Mouse (Mus musculus) CD4-positive, CD25-positive, alpha-beta regulatory T cell, adult 2 months (primary cell): ENCODE data around the gene Trex2.
A peak's percentile ranks its signal among the peaks of the same experiment; 100 is the strongest.

Source experiments
- DNase-seq: peaks from one replicate; pipeline ENCODE4 v3.0.0-alpha.2; 2012; ENCODE audit warnings: low read depth, low spot score

The Trex2 gene

DNA sequence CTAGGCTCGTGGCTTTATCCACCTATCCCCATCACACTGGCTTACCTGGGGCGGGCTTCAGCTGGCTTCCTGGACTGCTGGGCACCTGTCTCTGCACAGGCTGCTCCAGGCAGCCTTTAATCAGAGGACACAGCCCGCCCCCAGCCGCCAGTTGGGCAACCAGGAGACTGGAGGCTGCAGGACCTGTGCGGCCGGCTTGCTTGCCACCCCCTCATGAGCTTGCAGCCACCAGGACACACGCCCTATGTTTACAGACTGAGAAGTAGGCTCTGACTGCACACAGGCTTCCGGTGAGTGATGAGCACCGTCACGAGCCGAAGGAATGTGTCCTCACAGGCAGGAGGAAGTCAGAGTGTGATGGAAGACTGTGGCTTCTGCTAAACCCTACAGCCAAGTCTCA, at the start of gene Trex2:
Trex2 (minus strand) TSS at position 93 of the 400 bp plus-strand sequence.
- DNase-seq, result no peak

DNA sequence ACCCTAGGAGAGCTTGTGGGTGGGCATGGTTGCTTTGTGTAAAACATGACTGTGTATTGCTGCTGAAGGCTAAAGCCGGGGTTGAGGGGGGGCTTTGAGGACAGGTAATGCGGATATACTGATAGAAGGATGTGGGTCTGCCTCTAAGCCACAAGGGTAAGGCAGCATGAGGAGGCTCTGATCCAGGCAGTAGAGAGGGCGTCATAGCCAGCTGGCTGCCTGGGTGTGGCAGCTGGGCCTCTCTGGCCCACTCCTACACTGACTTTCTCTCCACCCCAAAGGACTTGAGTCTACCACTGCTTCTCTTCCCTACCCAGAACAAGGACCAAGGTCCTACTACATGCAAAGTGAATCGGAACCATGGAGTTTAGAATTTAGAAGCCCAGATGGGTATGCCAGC, 49.7 kb upstream of the Trex2 start:
- DNase-seq, result no peak

DNA sequence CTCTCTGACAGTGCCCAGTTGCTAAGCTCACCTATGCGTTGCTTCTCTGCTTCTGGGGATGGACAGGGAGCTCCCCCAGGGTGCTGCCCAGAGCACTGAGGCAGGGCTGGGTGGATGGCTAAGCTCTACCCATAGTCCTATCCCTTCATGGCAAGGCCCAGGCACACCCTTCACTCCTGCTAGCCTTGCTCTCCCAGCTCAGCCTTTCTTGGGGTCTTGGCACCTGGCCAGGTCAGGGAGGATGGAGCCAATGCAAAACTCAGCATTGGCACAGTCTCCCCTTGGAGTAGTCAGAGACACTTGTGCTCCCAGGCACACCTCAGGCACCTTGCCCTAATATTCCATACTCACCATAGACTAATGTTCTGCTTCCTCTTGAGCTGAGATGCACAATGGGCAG, 48.9 kb upstream of the Trex2 start:
- DNase-seq, result no peak

DNA sequence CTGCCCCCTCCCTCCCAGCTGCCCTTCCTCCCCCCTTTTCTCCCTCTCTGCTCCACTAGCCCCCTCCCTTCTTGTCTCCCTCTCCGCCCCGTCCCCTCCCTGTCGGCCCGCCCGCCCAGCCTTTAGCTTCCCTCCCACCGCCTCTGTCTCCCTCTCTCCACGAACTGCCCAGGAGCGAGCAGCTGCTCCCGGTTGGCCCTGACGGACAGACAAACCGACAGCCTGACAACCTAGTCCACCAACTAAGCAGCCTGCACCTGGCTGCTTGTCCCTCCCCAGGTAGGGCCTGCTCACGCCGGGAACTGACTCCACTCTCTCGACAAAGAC, 48.3 kb upstream of the Trex2 start, which contains the start of gene Bgn:
Bgn (plus strand) TSS at position 119 of the 327 bp plus-strand sequence.
- no peak for DNase-seq

DNA sequence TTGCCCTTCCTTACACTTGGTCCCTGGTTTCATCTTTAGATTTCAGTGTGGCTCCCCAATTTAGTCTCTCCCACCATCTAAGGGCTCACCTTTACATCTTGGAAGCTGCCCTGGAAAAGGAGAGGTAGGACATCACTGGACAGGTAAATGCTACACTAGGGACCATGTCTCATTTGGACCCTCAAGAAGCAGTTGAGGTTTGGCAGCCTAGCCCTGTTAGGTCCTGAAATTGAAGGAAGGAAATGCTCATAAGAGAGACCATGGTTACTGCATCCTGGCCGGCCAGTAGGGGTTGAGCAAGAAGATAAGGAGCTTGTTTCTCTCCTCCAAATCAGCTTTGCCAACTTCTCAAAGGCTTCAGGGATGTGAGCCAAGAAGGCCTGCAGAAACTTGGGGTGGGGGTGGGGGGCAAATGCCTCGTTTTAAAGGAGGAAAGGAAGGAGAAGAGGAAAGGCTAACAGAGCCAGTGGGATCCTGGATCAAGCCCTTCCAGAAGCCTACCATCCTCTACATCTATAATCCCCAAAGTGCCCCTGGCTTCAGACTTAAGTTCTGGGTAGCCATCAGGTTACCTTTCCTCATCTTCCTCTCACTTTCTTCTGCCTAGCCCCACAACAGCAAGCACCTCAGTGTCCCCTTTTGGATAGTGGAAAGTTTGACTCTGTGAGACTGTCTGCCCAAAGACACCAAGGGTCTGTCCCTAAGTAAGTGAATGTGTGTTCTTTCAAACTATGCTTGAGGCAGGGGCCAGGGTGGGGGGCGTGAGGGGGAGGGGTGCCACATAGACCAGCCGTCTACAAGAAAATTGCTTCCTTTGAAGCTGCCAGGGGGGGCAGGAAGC, 47.7 kb upstream of the Trex2 start:
- DNase-seq, result no peak

DNA sequence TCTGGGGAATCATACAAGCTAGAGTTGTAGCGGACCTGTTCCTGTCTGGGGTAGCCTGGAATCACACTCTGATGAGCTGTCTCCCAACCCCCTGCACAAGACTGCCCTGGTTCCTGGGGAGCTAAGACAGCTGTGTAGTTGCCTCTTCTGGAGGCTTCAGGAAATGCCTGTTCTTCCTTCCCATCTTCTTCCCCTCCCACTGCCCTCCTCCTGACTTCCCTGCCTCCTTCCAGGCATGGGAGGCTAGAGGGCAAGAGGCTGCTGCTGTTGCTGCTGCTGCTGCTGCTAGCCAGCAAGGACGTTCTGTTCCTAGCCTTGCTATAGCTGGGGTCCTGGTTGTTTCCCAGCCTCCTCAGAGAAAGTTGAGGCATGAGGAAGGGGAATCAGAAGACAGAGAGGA, 45.2 kb upstream of the Trex2 start:
- no peak for DNase-seq

DNA sequence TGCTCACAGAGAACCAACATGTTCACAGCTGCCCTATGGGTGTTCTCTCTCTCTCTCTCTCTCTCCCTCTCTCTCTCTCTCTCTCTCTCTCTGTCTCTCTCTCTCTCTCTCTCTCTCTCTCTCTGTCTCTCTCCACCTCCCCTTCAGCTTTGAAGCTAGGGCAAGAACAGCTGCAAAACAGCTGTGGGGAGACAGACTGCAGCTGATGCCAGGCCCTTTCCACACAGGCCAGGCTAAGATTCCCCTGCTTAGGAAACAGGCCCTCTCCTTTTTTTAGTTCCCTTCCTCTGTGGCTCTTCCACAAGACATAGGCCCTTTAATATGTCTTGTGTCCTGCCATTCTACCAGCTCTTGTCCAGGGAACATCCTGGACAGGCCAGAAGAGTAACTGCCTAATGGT, 44.5 kb upstream of the Trex2 start:
- no peak for DNase-seq

DNA sequence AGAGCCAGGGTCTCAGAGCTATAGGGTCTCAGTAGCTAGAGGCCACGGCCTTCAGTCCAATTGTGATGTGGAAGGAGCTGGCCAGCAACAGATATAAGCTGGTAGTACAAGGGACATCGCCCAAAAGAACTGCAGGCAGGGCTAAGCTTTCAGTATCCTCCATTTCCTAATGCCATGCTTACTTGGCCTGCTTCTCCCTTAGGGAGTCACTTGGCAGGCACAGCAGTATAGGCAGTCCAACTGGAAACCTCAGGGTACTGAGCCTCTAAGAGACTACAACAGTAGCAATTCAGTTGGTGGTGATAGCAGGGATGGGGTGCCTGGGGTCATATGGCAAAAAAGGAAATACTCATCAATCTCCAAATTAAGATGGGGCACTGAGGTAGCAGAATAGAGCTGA, 42.4 kb upstream of the Trex2 start:
- DNase-seq, result no peak

DNA sequence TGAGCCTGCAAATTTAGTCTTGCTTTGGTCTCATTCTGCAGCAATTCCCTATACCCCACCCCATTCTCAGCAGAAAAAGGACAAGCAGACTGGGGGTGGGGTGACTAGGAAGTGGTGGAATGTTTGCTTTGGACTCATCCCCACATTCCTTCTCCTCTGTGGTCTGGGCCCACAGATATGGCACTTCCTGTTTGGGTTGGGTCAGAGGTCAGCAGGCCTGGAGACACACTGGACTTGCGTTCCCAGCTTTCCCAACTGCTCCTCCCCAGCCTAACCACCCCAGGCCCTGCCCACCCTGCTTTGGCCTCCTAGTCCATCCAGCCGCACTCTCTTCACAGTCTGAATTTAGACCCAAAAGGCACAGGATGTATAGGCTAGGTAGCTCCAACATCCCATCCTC, 41.5 kb upstream of the Trex2 start:
- no peak for DNase-seq

DNA sequence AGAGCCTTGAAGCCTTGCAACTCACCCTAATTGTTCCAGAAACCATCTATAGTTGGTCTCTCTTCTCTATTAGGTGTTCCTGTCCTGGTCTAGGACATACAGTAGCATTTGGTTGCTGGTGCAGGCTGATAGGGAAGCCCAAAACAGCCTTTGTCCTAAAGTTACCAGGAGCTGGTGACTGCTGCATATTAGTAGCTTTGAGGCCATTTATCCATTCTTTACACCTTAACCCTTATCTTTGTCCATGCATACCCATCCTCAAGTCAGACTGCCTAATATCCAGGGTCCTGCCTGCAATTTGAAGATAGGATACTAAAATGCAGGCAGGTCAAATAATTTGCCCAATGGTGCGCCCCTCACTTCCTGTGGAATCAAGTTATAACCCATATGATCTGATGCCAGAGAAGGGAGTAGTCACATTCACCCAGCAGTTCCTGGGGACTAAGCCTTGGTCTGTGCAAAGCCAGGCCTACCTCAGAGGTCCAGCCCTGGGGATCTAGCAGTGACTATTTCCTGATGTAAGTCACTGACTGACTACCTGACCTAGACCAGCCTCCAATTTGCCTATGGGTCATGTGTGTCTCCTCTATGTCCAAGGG, 40.6 kb upstream of the Trex2 start:
- no peak for DNase-seq

DNA sequence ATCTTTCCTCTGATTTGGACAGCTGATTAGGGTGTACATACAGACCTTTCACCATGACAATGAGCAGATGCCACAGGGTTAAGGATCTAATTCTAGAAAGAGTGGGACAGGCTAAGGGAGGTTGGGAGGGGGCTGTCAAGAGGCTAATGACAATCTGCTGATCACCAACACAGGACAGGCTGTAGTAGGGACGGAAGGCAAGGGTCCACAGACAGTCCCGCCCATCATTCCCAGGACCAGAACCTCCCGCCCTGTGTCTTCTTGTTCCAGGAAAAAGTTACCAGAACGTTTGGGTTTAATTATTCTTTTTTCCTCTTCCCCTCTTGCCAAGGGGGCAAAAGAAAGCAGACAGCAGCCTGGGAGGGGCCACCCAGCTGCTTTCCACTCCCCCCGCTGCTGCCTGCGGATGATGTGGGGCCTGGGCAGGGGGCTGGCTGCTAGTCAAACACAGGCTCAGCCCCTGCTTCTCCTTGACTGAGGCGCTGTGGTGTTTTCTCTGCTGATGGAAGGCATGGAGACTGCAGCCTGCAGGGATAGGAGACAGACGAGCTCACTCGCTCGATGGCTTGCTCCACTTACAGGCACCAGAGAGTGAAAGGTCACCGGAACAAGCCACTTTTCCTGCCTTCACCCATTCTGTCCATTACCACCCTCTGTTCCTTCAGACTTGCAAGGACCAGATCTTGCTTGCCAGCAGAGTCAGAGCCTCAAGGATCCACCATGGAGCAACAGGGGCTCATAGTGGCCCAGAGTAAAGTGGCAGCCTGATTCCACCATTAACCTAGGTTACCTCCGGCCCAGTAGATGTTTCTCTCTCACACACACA, 39.4 kb upstream of the Trex2 start:
- DNase-seq, result no peak

DNA sequence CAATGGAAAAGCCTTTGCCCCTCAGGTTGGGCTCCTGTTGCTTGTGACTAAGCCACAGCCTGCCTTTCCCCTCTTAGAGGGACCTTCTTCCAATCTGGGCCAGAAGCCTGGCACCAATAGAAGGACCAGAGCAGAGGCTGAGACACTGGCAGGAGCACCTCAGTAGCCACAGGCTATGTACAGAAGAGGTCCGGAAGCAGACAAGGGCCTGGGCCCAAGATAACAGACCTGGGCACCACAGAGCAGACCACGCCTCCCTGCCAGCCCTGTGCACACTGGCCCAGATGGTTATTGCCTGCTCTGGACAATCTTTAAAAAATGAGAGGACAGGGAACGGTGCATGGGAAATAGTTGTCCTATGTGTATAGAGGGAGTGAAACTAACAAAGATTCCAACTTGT, 36.6 kb upstream of the Trex2 start:
- DNase-seq, result no peak

DNA sequence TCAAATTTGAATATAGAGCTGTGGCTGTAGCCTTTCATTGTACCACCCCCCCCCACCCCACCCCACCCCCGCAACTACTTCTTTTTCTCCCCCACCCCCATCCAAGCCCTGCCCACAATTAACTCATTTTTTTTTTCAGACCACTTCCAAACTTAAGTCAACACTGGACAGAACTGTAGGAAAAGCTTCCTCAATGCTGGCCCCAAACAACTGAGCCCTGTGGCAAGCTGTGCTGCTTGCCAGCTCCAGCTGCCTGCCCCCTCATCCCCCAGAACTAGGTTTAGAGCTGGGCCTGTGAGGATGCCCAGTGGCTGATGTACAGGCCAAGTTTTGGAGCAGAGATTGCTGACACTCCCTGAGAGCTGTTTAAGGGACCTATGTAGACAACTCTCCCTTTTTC, 33.6 kb upstream of the Trex2 start:
- DNase-seq, result no peak

DNA sequence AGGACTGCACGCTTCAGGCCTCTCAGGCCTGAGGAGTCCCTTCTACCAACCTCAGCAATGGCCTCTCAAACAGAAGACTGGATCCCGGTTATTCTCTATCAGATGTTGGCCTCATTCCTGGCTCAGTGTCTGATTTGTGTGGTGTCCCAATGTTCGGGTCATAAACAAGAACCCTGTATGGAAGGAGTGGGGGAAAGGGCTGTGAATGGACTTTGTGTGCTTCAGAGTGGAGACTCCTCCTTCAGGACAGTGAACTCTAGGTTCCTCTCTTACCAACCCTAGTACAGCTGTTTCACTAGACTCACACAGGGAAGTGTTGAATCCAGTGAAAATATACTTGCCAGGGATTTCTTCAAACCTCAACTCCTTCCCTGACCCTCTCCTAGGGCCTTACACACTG, 33.2 kb upstream of the Trex2 start:
- no peak for DNase-seq

DNA sequence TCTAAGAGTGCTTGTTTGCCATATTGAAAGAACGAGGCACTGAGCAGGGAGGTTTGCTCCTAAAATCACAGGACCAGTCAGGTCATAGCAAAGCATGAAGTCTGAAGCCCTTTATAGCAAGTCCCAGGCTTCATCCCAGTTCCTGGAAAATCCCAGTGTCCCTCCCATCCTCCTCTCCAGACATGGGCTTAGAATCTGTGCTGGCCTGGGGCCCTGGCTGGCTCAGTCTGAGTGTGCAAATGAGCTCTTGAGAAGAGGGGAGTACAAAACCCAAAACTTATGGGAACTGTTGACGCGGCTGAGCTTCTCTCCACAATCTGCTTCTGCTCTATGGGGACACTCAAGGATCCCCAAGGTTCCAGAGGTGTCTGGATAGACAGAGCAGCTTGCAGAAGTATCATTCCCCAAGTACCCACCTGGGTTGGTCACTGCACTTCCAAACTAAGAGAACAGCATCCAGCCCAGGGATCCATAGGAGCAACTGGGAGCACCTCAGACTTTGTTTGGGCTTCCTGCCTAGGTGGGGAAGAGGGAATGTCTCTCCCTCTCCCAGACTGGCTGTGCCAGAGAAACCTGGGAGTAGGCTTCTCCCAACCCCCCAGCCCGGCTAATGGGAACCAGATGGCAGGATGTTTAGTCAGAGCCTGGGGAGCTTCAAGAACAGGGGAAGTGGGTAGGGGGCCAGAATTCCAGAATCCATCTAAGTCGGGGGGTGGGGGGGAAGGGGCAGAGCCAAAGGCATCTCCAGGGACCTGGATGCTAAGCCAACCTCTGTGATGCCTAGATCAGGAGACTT, 32.5 kb upstream of the Trex2 start:
- no peak for DNase-seq

DNA sequence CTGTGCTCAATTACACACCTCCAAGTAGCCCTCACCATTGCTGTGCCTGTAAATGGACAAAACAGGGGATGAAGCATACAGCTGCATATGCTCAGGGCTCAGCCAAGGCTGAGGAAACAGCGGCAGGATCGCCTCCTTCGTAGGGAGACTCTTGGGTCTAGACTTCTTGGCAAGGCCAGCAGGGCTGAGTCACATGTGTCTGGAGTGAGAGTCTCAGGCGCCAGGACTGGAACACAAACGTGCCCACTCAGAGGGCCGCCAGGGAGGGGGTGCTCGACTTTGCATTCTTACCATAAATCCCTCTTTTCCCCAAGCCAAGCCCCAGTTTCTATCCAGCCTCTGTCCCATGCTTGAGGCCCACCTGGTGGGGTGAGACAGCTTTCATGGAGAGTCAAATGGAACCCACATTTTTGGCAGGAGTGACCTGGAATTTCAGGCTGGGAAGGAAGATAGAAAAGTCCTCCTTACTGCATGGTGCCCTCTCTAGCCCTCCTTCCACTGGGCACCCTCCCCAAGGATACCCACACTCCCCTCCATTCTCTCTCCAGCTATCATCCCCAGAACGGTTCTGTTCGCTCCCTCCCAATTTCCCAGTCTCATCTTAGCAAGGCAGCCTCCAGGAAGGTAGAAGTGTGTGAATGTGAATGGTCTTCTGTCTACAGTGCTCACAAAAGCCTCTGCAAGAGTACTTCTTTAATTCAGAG, 30.5 kb upstream of the Trex2 start:
- no peak for DNase-seq

DNA sequence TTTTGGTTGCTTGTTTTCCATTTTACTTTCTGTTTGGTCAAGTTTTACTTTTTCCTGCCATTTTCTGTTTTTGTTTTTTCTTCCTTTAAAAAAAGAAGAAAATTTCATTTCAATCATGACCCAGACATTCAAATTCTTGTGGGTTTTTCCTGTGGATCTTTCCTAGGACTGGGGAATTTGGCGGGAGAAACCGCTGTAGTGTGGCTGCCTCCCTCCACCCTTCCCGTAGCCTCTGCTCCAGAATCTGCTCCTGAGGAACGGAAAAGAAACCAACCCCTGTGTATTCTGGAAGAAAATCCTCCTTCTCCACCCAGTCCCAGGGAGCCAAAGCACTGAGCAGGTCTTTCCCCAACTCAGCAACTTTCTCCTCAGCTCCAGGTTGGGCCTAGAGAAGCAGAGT, 25.6 kb upstream of the Trex2 start:
- DNase-seq, result no peak

DNA sequence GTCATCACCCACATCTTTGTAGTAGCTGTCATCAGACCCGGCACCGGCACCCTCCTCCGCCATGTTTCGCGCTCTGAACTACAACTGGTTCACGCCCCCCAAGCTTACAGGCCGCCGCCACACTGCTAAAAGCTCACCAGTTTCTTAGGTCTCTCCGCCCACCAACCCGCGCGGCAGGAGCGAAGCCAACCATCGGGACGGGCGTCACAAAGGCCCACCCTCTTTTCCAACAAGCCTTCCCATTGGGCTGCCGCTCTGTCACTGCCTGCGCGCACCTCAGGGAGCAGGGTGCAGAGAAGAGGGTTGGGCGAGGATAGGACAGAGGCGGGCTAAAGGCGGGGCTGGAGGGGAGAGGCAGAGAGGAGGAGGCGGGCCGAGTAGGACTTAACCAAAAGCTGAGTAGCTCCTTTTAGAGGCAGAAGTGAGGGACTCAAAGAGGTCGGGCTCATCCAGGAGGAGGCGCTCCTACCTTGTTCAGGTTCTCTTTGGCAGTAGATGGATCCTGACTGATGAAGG, 23.8 kb upstream of the Trex2 start, which contains the start of gene Haus7:
Haus7 (minus strand) TSS at position 168 of the 516 bp plus-strand sequence.
- peak; percentile 95 for DNase-seq

DNA sequence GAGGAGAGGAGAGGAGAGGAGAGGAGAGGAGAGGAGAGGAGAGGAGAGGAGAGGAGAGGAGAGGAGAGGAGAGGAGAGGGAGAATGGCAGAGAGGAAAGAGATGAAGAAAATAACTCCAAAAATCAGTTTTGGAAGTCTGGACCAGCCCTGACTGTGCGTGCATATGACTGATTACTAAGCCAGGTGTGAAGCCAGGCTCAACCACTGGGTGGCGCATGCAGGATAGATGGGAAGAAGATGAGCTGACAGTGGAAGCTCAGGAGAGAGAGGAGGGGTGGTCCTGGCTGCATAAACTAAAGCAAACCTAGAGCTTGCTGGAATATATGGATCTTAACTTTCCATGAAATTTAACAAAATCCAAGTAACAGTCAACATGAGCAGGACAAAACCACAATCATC, 16.8 kb upstream of the Trex2 start:
- DNase-seq, result peak; percentile 71

DNA sequence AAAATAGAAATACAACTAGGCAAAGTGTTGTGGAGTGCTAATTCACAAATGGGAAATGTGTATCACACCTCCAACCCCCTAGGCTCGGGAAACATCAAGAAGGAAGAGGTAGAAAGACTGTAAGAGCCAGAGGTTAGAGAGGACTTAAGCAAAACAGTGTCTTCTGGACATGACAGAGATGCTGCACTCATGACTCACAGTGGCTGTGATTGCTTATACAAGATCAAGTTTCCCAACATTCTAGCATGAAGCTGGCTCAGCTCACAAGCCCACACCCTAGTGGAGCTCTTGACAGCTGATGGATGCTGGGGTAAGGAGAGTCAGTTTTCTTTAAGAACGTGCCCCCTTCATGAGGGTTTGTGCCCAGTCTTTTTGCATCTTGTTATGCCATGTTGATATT, 6.3 kb upstream of the Trex2 start:
- no peak for DNase-seq

DNA sequence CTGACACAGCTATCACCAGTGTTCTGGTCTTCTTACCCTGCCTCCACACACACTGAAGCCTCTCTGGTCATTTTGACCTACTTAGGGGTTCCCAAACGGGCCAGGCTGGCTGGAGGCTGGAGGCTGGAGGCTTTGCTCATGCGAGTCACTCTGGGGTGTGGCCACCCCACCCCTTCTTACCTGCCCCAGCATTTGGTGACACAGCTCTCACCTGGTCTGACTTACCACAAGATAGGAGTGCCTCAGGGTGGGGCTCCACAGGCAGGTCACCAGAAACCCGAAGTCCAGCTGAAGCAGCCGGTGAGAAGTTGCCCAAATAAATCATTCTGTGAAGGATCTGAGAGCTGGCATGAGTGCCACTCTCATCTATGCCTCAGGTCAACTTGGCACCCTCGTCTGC, 2.3 kb downstream of the Trex2 start:
- no peak for DNase-seq
